Mouse (Mus musculus): Measurements from ENCODE around the gene Otog.

Otog gene

DNA sequence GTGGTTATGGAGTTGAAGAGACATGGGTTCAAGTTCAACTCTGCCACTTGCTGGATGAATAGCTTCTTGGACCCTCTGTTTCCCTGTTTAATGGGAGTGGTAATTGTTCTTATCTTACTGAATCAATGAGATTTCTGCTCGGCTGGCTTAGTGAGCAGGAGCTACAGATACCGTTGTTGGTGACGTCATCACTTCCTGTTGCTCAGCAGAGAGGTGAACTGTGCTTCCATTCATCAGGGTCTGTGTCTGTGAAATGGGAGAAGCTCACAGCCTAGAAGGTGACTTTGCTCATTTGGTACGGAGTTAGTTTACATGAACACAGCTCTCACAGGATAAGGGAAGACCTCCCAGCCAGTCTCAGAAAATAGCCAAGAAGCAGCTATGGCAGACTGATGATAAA, 113.1 kb downstream of the Otog start:
- DNase-seq (ENCODE audit: low read depth in 1 of 2, low spot score in 2 of 2), result no peak
